Mouse (Mus musculus) MN1 (cell line): ENCODE results near the gene Gng7.
"Not testable (repeated sequence)": the region's sequence is repeated elsewhere in the genome, so short reads cannot be mapped to it uniquely, and the experiment has no call there.

ENCODE experiments used
- DNase-seq: peaks from one replicate; pipeline ENCODE4 v3.0.0-alpha.2; 2016; ENCODE audit warnings: low spot score

Gene Gng7

GRCm38 (mm10) chr10:81014393-81015384 is at the start of gene Gng7:
Gene Gng7 (minus strand): TSS chr10:81014945.
- peak; percentile 96 for DNase-seq

- not testable (repeated sequence) for DNase-seq
These were observed 49.8 kb upstream of the Gng7 start for GRCm38 (mm10) chr10:81064519-81064918.

GRCm38 (mm10) chr10:81062710-81063109 is 48.0 kb upstream of the Gng7 start:
- DNase-seq = no peak

GRCm38 (mm10) chr10:81059603-81060543 is 45.1 kb upstream of the Gng7 start, which contains the start of gene Sgta:
Gene Sgta (minus strand): TSS chr10:81060181.
- peak; percentile 100 for DNase-seq

DNA sequence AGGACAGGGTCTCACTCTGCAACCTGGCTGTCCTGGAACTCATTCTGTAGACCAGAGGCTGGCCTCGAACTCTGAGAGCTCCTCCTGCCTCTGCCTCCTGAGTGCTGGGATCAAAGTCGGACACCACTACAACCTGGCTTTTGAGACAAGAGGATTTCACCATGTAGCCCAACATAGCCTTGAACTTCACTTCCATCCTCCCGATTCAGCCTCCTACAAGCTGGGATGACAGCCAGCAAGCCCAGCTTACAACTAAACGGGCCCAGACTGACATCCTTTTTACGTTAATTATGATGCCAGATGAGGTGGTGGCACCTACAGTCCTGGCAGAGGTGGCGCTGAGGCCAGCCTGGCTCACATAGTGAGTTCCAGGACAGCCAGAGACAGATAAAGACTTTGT is 44.2 kb upstream of the Gng7 start:
- DNase-seq = no peak

- no peak for DNase-seq
These were observed 42.8 kb upstream of the Gng7 start for GRCm38 (mm10) chr10:81057406-81058130.

- DNase-seq = not testable (repeated sequence)
These were observed 41.1 kb upstream of the Gng7 start for GRCm38 (mm10) chr10:81055802-81056340.

DNA sequence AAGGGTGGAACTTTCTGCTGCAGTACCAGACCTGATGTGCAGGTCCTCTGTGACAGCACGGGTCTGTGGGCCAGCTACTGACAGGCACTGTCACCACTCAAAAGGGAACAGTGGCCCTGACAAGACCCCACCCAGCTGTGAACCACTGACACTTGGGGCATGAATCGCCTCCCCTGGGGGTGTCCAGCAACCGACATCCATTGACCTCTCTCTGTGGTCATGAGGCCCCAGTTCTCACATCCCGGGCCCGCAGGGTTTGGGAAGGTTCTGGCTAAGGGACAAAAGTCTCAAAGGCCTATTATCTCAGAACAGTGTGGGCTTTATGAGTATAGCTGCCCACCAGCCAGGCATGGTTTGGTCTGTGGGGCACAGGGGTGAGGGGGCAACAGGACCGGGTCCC is 40.4 kb upstream of the Gng7 start:
- no peak for DNase-seq

DNA sequence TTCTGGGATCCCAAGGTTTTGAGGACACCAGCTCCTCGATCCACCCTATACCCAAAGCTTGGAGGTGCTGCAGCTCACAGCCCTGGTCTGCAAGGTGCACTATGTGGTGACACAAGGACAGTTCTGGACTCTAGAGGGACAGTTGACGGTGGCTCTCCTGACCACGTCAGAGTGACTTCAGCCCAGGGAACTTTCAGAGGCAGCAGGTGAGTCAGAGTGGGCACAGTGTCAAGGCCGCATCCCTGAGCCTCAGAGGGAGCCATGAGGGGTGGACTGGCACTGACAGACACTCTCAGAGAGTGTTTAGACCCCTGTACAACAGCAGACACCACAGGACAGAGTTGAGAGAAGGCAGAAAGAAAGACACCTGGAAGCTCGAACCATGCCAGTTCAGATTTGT is 37.8 kb upstream of the Gng7 start:
- DNase-seq = no peak

- DNase-seq = no peak
These were observed 36.4 kb upstream of the Gng7 start for GRCm38 (mm10) chr10:81051133-81051532.

DNA sequence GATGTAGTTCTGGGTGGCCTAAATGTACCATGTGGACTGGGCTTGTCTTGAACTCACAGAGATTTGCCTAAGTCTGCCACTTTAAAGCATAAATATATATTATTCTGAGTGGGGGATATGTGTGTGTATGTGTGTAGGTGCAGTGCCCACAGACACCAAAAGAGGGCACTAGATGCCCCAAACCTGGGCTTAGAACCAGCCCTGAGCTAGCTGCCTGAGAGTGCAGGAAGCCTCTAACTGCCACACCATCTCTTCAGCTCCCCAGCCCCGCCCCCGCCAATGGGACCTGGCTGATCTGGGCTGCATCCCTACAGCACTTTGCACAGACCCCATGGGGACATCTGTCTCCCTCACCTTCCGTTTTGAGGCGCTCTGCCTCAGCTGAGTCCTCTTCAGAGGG is 35.9 kb upstream of the Gng7 start:
- no peak for DNase-seq

DNA sequence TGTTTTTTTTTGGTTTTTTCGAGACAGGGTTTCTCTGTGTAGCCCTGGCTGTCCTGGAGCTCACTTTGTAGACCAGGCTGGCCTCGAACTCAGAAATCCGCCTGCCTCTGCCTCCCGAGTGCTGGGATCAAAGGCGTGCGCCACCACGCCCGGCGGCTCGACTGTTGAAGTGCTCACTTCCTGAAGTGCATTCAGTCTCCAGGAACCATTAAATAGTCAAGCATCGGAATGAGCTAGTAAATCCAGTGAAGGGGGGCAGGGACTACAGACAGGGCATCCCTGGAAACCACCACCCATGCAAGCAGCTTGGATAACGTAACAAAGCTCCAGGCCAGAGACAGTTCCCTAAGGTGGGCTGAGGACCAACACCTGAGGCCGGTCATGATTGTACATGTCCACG is 30.5 kb upstream of the Gng7 start:
- DNase-seq = not testable (repeated sequence)

- peak; percentile 87 for DNase-seq
These were observed 26.9 kb upstream of the Gng7 start for GRCm38 (mm10) chr10:81041458-81042175.

DNA sequence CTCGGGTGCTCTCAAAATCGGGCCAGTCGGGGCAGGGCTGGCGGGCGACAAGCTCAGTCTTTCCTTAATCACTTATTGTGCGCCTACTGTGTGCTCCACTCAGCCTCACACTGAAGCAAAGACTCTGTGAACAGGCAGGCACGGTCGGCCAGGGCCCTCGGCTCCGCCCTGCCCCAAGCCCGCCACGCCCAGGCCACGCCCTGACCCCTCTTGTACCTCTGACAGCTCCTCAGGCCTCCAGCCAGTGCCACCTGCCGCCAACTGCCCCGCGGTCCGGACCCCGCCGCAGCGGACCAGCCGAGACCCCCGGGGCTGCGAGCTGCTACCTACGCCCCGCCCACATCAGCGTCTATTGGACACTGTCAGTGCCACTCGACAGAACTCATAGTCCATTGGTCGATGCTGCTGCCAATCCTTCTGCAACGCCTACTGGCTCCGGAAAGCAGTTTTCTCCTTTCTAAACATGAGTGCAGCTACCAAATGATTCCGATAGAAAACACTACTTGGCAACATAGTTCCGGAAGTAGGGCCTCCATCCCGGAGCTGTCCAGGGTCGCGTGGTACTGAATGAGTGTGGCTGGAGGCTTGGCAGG is 22.3 kb upstream of the Gng7 start, which contains the start of gene Slc39a3:
Slc39a3 (minus strand) TSS at position 439 of the 593 bp plus-strand sequence.
- peak; percentile 100 for DNase-seq

DNA sequence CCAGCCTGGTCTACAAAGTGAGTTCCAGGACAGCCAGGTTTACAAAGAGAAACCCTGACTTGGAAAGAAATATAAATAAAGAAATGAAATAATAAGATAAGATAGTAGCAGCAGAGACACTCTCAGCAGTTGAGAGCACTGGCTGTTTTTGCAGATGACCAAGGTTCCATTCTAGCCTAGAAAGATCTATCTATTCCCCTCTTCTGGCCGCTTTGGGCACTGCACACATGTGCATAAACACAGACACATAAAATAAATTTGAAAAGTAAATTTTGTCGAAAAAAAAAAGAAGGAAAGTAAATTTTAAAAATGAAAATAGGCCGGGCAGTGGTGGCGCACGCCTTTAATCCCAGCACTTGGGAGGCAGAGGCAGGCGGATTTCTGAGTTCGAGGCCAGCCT is 21.5 kb upstream of the Gng7 start:
- DNase-seq = peak; percentile 59

- DNase-seq = no peak
These were observed 18.8 kb upstream of the Gng7 start for GRCm38 (mm10) chr10:81033586-81033985.

- DNase-seq = no peak
These were observed 14.3 kb upstream of the Gng7 start for GRCm38 (mm10) chr10:81029031-81029430.

DNA sequence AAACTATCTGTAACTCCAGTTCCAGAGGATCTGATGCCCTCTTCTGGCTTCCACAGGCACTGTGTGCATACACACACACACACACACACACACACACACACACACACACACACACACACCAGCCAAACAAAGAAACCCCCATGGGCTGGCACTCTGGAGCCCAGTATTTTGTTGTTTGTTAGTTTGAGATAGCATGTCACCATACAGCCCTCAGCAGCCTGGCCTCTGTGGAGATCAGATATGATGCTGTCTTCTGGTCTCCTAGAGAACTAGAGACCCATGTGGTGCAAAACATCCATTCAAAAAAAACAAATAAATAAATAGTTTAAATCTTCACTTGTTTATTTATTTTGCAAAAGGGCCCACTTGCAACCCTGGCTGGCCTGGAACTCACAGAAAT is 13.5 kb upstream of the Gng7 start:
- DNase-seq = no peak

GRCm38 (mm10) chr10:81027331-81027730 is 12.6 kb upstream of the Gng7 start:
- DNase-seq = peak; percentile 88

GRCm38 (mm10) chr10:81026857-81027256 is 12.1 kb upstream of the Gng7 start:
- no peak for DNase-seq
